Mouse (Mus musculus): ENCODE data around the gene Poln. TPM values are rescaled to one million over a fixed set of nuclear protein-coding genes. Genes with fewer than 3 reads are reported as not detected.

The Poln gene
- total RNA-seq, 4 experiments from 2014 or later, result 0.80 to 2.5 (median 1.3) TPM

DNA sequence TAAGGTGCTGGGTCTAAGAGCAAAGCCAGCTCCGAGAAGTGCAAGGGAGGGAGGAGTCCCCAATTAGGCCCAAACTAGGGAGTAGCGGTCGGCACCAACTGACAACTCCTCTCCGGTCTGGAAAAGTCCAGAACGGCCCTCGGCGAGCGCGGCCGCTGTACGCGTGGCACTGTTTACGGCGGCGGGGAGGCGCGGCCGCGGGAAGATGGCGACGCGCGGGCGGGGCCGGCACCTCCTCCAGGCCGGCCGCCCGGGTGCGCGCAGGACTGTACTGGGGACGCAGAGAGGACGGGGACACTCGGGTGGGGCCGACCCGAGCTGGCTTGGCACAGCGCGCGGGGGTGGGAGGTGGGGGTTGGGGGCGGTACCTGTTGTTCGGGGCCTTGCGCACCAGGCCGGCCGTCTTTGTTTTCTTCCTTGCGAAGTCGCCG, 17.7 kb upstream of the Poln start:
- DNase-seq (ENCODE audit: low spot score in 2 of 2), result peak in 1 of 2 experiments; percentile 27

DNA sequence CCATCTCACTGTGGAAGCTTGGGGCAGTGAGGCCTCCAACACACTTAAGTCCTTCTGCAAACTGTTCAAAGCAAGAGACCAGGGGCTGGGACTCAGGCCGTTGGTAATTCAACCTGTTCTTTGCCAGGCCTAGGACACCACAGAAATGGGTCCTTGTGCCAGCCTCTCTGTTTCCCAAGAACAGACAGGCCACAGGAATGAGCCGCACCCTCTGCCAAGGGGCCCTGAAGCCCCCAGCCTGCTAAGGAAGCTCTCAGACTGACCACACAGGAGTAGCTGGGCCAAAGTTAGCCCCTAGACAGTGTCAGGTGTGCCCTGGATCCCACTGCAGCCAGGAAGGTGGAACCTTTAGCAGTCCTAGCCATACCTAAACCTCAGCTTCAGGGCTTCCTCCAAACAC, 17.1 kb upstream of the Poln start:
- DNase-seq (ENCODE audit: low spot score in 2 of 2), result peak in 1 of 2 experiments; percentile 14

DNA sequence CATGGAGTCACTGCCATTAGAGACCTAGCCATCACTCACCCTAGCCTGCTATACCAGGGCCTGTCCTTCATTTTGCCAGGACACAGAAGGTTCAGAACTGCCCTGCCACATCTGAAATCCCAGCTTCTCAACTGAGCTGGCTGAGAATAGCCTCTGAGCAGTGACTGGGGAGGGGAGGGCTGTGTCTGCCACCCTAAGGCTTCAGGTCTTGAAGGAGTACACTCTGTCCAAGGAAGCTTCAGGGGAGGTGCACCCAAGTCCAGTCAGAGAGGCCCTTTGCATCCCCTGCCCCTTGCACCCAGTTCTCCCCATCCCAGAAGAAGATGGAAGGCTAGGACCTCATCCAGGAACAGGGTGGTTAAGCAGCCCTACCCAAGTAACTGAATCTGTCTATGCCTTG, 16.5 kb upstream of the Poln start:
- DNase-seq (ENCODE audit: low spot score in 2 of 2), result peak in 1 of 2 experiments; percentile 6

DNA sequence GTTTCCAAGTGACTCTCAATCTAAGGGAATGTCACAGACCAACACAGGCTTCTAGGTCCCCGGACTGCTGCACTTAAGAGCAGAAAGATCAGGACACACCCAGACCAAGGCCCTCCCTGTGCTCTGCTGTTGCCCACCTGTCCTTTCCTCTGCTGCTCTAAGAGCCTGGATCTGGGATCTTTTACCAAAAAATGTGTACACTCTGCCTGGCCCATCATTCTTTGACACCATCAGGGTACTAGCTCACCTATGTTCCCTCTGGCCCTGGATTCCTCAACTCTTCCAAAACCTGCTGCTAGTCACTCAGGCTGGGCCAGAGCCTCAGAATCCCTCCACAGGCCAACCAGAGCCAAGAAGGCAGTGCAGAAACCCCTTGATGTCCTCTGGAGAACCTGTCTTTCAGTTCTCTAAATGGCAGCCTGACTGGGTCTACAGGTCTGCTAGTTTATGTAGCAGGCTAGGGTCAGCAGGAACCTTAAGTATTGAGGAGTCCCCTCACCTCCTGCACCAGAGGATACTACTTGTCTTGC, 15.9 kb upstream of the Poln start:
- DNase-seq (ENCODE audit: low spot score in 2 of 2), result peak in 1 of 2 experiments; percentile 4

DNA sequence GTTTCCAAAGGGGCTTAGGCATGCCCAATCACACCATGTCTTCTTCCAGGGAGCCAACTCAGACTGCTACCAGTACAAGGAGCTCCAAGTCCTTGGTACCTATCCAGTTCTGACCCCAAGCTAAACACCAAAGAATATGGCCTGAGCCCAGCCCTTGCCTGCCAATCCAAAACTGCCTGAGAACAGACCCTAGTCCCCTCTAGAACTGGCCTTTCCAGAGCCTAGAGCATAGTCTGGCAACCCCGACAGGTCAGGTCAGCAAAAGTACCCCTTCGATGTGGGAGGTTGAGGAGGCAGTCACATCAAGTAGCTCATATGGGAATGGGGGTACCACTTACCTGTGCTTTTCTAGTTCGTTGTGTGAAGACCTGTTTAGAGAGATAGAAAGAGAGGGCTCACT, 14.7 kb upstream of the Poln start:
- peak; percentile 1 to 4 for DNase-seq (ENCODE audit: low spot score in 2 of 2)

DNA sequence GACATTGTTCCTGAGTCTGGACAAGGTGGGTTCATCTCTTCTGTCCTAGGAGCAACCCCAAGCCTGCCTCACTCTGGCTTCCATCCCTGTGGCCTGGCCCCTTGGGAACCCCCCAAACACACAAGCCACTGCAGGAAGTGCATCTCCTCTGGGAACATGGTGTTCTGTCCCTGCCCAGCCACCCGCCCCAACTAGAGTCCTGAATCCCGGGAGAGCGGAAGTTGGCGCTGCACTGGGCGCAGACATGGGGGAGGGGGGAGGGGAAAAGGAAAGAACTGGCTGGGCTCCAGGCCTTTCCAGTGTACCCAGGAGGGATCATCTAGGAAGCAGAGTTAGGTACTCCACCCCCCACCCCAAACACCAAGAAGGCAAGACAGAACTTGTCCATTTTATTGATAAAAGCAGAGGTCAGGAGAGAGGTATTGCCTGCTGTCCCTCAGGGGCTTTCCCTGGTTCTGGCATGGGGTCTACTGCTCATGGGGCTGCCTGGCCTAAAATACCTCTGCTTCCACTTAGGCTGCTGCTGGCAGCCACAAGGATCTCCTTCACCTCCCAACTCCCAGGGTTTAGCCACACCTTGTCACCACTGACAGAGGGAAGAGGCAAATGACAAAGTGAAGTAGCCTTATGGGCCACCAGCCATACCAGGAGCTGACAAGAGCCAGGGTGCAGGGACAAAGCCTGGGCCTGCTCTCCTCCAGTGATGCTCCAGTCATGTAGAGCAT, 14.1 kb upstream of the Poln start:
- peak; percentile 3 to 10 for DNase-seq (ENCODE audit: low spot score in 2 of 2)

DNA sequence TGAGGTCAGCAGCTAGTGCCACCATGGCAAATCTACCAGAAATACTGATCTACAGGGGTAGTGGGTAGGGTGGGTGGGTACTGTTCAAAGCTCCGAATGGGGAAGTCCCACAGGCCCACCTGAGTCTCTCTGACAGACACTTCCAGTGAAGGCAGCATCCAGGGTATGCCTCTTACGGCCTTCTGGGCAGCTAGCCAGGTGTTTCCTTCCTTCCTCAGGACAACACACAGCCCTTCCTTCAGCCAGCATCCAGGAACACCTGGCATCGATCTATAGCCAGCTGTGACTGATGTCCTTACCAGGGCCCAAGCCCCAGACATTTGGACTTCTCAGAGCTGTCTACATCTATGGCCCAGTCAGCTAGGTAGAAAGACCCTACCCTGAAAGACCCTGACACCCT, 13.2 kb upstream of the Poln start:
- peak; percentile 2 to 11 for DNase-seq (ENCODE audit: low spot score in 2 of 2)

DNA sequence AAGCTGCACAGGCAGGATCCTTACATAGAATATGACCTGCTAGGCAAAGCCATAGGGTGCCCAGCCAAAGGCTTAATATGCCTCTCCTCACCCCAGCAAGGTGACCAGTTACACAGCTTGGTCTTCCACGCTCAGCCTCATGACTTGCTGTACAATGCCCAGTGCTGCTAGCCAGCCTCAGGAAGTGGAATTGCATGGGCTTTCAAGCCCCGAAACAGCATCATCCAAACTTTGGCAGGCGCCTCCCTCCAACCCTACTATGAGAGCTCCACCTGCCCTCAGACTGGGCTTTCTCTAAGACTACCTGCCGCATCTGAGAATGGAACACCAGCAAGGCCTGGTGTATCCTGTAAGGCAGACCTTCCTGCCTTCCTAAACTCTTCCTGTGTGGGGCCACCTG, 8.6 kb upstream of the Poln start:
- no peak for DNase-seq (ENCODE audit: low spot score in 2 of 2)

DNA sequence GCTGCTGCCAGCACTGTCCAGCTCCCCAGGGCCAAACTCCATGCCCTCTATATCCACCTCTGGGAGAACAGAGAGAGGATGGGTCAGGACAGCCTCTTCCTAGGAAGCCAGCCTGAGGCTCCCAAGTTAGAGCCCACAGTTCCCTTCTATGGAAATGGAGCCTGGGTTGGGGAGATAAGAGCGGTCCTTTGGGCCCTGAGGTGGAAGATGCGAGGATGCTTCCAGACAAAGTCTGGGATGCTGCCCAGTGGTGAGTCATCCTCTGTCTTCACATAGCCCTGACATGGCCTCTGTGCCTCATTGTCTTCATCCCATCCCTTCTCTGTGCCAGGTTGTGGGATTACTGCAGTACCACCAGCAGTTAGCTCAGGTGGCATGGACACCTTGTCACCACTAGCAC, 7.8 kb upstream of the Poln start:
- DNase-seq (ENCODE audit: low spot score in 2 of 2), result no peak

DNA sequence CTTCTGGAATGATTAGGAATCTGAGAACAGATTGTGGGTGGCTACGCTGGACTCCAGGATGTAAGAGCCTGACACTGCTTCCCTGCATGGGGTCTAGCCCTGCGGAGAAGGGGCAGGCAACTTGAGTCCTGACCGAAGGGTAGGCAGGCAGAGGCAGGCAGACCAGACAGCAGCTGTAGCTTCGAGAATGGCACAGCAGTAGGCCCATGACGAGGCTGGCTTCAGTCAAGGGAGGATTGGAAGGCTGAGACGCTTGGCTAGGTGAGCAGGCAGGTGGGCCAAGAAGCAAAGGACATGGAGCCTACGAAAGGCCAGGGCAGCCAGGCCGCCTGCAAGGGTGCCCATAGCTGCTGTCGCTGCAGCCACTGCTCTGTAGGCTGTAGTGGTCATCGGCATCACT, 7.4 kb upstream of the Poln start:
- DNase-seq (ENCODE audit: low spot score in 2 of 2), result no peak

DNA sequence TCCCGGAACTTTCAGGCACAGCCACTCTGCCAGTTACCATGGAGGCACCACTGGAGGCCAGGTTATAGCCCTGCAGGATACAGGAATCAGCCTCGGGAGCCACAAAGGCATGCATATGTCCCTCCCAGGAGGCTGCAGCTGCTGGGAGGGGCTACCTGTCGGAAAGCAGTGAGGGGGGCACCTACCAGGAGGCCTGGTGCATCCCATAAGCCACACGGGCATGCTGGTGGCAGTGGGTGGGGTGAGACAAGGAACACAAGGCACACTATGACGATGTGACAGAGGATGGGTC, 6.1 kb upstream of the Poln start:
- DNase-seq (ENCODE audit: low spot score in 2 of 2), result no peak

DNA sequence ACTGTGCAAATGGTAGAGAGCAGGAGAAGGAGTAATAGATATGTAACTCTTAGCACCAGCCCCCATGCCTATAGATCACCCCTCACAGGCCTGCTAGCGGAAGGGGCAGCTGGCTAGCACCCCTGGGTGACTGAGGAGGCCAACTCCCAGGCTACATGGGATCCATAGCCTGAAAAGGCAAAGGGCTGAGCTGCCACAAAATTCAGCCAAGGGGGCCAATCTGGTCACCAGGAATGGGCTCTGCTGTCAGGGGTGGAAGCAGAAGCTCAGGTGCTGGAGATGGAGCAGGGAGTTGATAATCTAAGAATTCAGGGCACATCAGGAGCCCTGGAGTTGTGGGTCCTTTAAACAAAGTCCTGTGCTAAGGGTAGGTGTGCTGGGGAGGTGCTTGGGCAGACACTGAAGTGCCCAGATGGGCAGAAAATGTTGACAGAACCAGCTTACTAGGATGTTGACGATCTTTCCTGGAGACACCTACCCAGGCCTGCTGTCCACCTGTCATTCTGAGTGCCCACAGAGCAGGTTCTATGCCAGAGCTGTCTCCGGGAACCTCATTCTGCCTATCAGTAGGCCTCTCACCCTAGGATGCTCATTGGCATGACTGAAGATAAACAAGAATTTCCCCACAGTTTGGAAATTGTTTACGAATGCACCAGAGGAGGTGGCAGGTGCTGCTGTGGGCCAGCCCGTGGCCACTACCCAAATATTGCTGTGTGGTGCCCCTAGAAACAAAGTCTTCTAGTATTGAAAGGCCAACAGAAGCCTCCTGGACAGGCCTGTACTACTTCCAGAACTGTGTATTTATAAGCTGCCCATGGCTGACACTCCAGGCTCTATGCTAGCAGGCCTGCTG, 5.5 kb upstream of the Poln start:
- DNase-seq (ENCODE audit: low spot score in 2 of 2), result no peak

DNA sequence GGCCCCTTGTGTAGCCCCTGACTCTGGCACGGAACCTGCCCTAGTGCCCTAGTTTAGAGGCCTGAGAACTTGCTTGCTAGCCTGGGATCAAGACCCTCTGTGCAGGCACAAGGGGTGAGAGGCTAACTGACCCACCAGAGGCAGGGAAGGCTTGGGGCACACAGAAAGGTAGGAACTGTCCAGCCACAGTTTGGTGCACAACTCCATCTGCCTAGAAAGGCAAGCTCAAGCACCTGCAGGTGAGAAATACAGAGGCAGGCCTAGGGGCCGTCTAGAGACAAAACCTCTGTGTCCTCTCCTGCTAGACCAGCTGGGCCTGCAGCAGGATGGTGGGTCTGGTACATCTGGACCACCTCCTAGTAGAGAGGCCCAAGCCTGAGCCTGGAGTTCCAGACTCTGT, 4.8 kb upstream of the Poln start:
- DNase-seq (ENCODE audit: low spot score in 2 of 2), result no peak

DNA sequence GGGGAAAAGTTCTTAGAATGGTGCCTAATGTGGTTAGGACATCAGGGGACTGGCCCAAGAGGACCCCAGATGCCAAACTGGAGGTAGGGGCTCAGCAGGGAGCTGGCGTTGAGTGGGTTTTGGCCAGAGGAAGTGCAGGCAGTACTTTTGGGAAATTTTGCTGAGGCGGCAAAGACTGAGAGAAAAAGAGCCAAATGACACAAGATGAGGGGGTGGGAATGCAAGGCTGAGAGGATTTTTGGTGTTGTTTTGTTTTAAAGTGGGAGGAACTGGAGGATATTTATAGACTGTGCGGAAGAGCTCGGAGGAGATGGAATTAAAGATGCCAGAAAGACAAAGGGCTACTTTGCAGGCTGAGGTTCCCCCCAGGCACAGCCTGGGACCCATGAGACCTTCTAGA, 1.5 kb upstream of the Poln start:
- DNase-seq (ENCODE audit: low spot score in 2 of 2), result no peak

DNA sequence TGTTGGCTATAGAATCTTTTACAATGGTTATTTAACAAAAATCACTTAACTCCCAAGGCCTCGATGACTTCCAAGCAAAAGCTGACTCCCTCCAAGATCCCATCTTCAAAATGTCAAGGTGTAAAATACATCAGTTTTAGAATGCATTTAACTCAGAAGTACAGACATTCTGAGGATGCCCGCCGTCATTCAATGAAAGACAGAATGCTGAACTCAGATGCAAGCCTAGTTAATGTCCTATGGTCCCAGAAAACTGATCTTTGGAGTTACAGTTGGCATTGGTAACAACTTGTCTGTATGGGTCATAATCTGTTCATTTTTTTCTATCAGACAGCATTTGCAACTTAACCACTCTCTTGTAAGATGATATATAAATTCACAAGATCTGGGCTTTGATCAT, 706 bp upstream of the Poln start:
- DNase-seq (ENCODE audit: low spot score in 2 of 2), result no peak

DNA sequence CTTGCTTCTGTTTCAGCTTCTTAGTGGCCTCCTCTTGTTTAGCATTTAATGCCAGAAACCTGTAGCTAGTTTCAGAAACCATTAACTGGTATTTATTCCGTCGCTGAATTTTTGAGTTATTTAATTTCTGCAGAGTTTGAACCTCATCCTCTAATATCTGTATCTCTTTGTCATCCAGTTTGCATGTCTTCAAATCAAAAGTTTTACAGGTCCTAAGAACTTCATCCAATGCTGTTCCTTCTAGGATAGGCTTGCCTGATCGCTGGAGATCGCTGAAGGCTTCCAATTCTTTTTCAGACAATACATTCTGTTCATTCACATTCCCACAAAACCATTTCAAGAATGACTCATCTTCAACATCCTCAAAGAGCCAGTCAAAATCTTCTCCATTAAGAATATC, 1.4 kb downstream of the Poln start:
- no peak for DNase-seq (ENCODE audit: low spot score in 2 of 2)

DNA sequence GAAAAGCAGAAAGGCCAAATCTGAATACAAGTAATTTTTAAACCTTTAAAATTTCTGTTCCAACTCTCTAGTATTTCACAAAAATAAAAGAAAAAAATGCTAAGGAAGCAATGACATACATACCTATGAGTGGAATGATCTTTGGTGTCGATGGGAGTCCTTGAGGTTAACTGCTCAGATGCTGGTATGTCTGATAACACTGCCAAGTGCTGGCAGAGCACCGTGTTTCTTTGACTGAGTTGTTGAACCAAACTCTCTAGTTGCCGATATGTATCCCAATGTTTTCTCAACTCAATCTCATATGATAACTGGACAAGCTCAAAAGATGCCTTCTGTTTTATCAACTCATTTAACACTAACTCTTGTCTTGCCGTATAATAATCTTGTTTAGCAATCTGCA, 3.5 kb downstream of the Poln start:
- DNase-seq (ENCODE audit: low spot score in 2 of 2), result no peak

DNA sequence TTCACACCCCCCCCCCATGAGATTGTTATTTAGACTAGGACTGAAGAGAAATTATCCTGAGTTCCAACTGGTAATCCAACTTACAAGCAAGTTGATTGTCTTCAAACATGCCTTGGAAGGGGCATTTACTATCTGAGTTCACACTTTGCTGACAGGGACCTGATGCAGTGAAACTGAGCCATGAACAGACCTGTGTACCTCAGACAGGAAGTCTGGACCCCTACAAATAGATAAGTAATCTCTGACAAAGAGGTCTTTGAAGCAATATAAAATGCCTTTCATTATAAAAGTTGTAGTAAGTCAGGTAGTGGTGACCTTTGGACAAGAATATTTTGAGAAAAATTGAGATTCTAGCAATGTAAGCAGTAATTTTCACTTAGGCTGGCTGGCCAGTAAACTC, 20.8 kb downstream of the Poln start:
- DNase-seq (ENCODE audit: low spot score in 2 of 2), result no peak

DNA sequence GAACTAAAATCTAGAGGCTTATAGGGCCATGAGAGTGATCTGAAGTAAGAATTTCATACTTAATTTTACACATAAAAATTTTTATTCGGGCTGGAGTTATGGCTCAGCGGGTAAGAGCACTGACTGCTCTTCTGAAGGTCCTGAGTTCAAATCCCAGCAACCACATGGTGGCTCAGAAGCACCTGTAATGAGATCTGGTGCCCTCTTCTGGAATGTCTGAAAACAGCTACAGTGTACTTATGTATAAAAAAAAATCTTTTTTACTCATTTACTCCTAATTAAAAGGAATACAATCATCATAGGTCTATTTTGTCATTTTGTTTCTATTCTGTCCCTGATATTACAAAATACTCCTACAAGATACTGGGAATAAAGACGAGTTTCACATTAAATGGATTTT, 21.7 kb downstream of the Poln start:
- no peak for DNase-seq (ENCODE audit: low spot score in 2 of 2)

DNA sequence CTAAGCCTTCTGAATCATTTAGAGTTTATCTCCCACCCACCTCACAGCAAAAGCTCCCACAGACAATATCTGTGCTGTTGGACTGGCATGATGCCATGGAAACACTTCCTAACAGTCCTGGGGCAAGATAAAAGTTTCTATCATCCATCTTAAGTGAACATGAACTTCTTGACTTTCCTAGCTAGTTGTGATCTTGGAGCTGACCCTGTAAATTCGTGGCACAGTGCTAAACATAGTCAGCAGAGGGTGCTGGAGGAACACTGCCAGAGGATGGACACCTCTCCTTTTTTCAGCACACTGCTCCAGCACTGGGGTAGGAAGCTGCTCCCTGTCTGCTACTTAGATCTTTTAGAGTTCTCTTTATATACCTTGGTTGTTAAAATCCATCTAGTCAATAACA, 29.5 kb downstream of the Poln start:
- peak in 1 of 2 experiments; percentile 7 for DNase-seq (ENCODE audit: low spot score in 2 of 2)

DNA sequence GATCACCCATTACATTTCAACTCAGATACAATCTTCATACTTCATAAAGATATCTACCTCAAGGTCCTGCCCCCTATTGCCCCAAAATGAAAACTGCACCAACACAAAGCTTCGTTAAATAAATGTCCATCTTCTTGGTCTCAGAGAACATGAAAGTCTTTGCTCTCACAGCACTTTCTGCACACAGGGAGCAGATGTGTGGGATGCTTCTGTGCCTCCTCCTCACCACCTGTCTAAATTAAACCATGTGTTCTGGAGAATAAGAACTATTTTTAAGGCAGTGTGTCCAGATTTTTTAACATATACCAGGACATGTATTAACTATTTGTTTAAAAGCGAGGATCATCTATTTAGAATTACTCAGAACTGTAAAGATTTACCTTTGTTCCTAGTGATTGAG, 36.5 kb downstream of the Poln start:
- DNase-seq (ENCODE audit: low spot score in 2 of 2), result peak in 1 of 2 experiments; percentile 7

DNA sequence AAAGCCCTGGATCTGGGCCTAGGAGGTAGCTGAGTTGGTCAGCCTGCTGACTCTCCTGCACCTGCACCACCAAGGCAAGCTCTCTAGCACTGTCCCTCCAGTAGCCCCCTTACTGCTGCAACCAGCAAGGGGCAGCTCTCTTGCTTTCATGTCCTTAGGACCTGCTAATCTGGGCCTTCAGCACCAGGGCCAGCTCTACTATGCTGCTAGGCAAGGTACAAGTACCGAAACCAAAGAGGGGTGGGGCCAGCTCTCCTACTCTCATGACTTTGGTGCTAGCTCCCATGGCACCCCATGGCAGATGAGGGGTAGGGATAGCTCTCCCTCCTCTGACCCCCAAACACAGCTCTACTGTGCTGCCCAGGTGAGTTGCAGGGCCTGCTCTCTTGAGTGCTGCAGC, 45.1 kb downstream of the Poln start:
- DNase-seq (ENCODE audit: low spot score in 2 of 2), result no peak

Data from left cerebral cortex, adult 8-10 months (tissue).